Mouse (Mus musculus) urinary bladder, postnatal 36 days (tissue): Measurements from ENCODE around the gene Itga9.

Source experiments
- DNase-seq, 2 experiments: peaks; one replicate each; pipeline ENCODE4 v3.0.0; 2022; ENCODE audit warnings: low spot score in 2 of 2, mixed read lengths in 1 of 2

The Itga9 gene

DNA sequence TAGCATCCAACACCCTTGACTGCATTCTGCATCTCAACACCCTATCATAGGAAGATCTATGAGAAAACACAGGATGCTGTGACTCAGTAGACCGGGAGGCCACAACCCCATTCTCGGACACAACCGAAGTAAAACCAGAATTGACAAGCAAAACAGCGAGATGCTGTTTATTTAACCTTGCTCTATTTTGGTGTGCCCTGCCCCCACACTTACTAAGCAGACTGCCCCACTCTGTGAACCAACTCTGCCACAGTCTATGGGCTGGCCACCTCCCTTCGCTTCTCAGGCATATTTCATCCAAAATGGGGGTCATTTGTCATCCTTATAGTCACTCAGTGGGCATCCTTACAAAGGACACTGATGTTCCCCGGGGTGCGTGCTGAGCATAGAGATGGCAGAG is 160.5 kb downstream of the Itga9 start:
- DNase-seq = no peak

DNA sequence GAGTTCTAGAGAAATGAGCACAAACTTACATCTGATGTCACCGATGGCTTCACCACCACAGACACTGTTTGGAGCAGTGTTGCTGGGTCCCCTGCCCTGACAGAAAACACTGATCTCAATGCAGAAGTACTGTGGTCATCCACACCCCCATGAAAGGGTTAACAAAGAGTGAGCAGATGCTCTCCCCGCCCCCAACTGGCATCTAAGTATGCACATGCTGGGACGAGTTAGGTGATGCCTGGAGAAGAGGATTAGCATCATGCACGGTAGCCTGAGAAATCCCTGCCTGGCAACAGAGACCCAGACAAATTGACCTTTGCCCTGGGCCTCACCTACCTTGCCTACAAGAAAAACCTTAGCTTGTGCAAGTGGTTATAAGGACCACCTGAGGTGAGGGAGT is 162.1 kb downstream of the Itga9 start:
- DNase-seq = no peak

DNA sequence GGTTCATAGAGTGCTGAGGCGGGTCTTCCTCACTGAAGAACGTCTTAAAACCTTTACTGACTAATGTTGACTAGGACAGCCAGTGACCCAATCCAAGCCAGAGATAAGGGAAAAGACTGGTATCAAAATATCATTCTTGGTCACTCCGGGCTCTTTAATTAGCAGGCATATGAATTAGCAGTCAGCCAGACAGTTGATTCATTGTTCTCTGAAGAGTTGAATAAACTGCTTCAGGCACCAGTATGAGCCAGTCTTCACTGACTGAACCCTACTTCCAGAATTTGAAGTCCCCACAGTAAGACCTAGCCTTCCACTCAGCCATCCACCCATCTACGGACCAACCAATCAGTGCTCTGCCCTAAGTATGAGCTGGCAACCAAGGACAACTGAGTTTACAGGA is 163.9 kb downstream of the Itga9 start:
- no peak for DNase-seq

DNA sequence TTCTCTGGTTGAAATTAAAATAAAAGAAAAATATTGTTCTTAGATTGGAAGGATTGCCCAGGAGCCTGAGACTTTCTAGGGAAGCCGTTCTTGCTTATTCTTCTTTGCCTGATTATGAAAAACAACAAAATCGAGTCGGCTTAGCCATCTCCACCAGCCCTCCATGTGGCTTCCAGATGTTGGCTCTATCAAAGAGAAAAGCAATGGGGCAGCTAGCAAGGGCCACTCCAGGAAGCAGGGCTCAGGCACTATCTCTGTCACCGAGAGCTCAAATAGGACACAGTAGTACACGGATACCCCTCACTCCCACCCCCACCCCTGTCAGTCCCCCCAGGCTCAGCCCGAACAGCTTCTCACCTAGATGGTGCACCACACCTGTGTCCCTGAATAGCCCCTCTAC is 168.2 kb downstream of the Itga9 start:
- DNase-seq = no peak

DNA sequence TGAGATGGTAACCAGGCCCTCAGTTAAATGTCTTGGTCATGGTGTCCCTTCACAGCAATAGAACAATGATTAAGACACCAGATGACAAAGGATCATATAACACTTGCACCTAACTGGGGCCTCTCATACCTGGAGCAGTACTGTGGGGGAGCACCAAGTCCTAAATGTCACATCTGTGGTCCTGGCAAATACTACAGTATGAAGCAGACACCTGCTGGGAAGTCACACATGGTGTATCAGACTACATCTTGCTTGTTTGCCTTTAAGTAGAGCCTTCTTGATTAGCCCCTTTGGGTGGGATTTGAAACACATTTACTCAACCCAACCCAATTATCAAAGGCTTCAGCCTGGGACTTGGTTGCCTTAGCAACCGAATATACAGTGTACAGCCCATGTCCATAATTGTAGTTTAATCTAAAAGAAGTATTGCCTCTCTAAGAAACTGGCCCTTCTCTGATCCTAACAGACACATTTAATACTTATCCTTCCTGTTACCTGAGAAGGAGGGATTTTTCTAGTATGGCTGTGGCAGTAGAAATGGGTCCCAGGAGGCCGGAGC is 170.5 kb downstream of the Itga9 start:
- DNase-seq = no peak

DNA sequence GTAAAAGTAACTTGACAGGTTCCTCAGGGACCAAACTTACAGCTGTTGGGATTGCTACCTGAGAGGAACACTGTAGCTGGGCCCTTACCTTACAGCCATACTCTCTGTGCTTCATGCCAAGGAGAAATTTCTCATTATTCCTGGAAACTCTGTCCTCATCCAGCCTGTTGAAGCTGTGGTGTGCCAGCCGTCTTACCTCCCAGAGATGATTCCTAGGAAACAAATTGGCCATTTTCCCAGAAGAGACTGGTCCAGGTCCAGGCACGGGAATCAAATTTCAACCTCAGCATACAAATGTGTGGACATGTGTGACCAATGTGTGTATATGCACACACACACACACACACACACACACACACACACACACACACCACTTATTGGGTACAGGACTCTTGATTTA is 172.1 kb downstream of the Itga9 start:
- DNase-seq = no peak

DNA sequence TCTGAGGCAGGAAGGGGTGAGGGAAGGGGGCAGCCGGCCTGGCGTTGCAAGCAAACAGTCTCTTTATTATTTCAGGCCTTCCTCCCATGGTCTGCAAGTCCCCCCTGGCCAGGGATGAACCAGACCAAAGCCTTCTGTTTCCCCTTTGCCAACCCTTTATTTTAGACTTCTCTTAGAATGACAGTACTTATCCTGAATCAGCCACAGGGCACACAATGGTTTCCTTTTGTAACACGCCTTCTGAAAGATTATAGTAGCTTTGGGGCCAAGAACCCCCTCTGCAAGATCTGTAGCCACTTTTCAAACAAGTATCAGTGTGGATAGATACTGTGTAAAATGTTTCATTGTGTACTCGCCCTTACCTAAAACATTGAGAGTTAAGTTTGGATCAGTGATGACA is 178.1 kb downstream of the Itga9 start:
- no peak for DNase-seq

DNA sequence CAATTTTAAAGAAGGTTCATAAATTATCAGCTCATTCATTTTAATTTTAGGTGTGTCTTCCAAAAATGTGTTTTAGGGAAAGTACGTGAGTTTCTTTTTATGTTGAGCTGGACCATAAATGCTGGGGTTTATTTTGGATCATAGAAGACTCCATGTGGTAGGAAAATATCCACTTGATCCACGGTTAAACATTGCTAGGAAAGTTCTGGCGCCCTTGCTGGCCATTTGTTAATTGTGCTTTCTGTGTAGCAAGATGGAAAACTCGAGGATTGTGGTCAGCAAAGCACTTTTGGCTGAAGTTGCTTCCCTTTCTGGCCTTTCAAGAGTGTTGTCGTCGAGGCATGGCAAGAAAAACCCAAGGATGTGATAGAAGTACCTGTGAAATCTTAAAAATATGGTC is 179.3 kb downstream of the Itga9 start:
- DNase-seq = no peak

DNA sequence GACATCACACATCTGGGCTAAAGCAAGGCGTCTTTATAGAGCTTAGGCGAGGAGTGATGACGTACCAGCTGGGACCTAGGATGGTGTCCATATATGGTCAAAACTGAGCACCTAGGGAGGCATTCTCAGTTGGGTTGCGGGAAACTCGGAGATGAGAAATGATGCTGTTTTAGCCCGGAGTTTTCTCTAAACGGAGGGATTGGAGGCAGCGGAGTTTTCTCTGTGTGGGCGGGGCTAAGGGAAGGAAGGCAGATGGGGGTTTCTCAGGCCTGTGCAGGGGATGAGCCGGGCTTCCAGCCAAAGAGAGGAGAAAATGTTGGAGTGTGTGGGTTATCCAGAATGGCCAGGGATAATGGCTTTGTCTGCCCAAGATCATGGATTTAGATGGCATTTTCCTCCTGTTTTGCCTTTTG is 182.4 kb downstream of the Itga9 start:
- no peak for DNase-seq

DNA sequence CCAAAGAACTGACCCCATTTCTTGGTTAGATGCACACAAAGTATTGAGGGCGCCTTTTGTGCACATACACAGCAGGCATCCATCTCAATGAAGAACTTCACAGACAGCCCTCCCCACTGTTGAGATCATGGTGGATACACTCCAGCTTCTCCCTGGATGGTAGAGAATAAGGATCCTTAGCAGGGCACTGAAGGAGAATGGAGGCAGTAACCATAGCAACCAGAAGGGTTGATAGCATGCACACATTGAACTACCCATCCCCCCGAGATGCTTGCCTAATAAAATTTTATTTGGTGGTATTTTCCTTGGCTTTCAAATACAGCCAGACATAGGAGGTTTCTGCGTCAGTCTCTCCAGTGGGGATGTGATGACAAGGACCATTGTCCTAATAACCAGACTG is 184.7 kb downstream of the Itga9 start:
- DNase-seq = no peak

DNA sequence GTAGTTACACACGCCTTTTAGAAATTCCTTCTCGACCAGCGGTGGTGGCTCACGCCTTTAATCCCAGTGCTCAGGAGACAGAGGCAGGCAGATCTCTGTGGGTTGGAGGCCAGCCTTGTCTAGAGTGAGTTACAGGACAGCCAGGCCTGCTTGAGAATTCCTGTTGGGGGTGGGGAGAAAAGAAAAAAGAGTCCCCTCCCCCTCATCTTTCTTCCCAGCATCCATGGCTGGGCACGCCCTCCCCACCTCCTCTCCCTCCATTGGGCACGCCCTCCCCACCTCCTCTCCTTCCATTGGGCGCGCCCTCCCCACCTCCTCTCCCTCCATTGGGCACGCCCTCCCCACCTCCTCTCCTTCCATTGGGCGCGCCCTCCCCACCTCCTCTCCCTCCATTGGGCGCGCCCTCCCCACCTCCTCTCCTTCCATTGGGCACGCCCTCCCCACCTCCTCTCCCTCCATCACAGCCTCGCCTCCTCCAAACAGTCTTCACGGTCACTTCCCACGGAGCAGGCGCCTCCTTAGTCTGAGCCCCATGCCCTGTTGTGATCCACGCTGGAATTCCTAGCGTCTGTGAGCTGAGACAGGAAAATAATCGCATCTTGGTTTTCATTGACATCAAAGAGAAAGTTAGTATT is 186.8 kb downstream of the Itga9 start:
- DNase-seq = no peak

DNA sequence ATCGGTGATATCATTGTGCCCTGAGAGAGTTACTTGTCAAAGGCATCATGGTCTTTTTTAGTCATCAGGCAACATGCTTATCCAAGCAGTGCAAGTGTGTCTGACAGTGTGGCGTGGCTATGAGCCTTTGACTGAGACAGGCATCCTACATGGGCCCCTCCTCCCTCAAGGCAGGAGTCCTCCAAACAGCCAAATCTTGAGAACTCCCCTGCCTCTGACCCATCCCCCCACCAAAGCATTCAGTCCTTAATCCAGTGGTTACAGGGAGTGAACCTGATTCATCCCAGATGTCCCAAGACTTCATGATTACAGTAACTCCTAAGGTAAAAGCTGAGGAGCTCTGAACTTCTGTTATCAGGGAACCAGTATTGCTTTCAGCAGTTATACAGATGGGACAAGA is 188.2 kb downstream of the Itga9 start:
- no peak for DNase-seq

DNA sequence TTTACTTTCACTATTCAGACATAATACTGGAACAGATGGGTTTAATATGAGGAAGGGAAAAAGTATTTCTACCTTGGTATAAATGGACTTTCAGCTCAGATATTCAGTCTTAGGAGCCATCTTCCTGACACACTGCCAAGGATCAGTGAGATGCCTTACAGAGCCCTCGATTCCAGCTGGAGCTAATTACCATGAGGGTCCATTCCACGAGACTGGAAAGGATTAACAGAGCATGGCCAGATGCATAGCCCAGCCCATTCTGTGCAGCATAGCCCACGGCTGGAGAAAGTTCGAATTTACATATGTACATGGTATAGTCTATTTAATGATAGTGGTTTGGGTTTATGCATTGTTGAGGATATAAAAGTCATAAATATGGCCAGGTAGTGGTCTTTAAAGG is 188.8 kb downstream of the Itga9 start:
- no peak for DNase-seq

DNA sequence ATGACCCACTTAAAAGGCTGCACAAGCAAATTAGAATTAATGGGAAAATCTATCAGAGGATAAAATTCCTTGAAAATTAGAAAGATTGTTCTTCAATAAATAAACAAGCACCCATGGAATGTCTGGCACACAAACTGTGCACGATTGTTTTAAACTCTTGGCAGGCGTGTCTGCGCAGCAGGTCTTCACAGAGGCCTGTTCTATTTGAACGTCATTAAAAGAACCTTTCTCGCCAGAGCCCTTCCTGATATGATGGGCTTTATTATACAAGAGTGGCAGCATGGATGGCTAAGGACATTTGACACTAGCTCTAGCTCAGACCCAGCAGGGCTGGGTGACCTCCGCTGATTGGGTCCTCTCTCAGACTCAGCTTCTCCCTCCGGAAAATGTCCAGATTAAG is 192.6 kb downstream of the Itga9 start:
- DNase-seq = no peak

DNA sequence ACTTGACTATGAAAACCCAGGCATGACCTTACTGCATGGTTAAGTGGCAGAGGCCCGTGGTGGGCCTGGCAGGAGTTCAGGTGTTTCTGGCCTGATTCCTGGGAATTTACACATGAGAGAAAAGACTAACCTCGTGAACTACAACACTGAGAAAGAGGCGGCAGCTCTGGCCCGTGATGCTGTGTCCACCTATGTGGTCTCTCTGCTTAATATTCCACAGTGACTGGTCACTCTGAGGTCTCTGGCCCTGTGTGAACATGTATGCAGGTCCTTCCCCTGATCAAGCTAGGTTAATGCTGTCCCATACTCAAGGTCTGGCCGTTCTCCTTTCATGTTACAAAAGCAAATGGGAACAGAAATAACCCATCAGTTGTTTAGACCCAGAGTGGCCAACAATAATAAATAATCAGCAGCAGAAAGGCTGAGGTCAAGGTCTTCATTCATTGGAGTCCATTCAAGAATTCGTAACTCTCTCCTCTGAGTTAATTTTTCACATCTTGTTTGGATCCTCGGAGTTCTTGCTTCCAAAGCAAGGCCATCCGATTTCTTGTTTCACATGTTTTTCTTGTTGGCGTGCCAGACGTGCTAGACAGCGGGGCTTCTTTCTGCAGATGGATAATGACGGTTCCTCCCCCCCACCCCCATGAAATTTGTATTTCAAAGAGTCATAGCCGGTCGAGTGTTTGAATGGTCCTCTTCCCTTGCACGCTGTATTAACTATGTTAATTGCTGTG is 194.9 kb downstream of the Itga9 start:
- DNase-seq = no peak

DNA sequence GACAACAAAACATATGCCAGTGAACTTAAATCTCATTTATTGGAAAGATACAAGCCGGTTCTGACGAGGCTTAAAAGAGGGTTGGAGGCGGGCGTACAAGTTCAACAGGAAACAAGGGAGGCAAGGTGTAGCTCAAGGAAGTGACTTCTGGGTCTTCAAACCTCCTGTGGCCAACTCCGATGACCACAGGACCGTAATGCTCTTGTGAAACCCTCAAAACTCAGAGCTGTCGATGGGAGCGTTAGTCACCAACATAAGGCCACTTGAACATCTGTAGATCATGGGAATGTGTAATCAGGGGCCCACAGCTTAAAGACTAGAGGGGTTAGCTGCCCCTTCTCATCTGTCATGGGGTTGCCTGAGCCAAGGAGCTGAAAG is 195.4 kb downstream of the Itga9 start:
- DNase-seq = no peak

DNA sequence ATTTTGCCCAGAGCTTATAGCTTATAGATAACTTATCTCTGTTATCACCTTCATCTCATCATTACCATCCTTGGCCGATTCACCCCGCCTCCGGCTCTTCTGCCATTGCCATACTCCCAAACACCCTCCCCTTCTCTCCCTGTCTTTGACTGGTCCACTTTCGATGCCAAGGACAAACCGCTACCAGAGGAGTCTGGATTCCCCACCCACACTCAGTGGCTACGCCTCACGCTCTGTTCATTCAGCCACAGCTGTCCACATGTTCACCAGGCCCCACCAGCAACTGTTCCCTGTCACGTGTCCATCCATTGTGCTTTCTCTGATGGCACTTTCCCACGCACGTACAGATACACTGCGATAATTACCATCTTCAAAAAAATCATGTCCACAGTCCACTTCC is 195.9 kb downstream of the Itga9 start:
- no peak for DNase-seq

DNA sequence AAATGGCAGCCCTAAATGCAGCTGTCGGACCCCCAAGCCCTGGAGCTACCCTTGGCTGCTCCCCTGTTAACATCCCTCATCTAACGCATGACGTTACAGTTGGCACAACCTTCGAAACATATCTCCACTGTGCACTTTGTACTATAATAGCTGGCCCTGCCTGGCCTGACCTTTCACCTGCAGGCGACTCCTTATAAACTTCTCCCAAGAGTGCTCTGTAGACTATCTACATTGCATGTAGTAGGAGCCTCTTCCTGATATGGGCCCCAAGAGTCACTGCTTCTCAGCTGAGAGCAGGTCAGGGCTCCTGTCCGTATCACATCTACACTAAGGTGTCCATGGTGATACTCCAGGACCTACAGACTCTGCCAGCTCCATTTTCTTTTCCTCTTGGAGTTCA is 199.2 kb downstream of the Itga9 start:
- DNase-seq = no peak

DNA sequence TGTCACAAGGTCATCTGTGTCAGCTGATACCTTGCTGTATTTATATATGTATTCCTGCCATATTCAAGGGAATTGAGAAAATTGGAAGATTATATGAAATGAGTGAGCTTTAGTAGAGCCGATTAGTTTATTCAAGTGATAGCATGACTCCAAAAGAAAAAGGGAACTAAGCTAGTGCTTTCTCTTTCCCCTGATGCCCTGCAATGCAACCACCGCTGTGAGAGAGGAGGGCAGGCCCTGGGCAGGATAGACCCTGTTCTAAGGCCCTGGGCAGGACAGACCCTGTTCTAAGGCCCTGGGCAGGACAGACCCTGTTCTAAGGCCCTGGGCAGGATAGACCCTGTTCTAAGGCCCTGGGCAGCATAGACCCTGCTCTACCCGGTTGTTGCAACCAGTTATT is 201.2 kb downstream of the Itga9 start:
- DNase-seq = no peak

DNA sequence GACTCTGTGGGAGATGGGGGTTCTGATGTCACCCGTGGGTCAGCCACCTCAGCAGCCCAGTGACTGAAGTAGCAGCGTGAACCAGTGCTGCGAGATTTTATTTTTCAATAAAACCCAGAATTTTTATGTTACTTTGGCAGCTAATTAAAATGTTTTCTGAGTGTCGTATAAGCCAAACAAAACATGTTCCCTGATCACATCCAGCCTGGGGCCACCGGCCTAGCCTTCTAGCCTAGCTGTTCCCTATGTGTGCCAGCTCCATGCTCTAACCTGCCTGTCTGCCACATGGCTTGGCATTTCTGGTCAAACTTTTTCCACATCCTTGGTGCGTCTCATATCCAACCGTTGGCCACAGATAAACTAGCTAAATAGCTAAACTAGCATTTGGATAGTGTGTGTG is 205.7 kb downstream of the Itga9 start:
- DNase-seq = no peak

DNA sequence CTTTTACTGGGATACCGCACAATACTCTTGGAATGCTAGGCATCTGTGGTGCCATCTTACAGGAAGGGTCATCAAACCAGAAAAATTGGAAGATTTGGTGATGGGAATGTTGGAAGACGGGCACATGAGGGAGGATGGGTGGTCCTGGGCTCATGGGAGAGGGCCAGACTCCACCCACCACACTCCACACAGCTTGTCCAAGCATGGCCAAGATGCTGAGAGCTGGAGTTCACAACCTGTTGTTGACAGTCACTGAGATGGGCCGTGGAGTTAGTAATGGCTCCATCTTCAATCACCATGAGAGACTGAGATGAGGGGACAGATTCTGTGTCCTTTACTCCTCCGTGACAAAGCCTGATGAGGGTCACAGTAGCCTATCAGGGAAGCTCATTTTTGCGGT is 207.0 kb downstream of the Itga9 start:
- no peak for DNase-seq

DNA sequence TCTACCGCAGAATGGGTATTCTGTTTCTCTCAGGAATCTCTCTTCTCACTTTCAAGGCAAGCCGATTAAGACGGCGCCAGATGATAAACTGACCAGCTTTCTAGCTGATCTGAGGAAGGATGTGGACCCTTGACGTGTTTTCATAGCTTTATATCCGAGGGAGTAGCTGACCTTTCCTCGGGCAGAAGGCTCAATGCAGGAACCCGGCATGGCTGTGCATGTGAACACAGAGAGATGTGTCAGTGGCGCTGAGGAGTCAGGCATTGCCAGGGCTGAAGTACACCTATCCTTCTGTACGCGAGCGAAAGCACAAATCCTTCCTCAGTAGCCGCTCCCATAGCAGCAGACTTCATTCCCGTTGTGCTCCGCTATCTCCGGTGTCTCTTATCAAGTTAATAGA is 207.6 kb downstream of the Itga9 start:
- no peak for DNase-seq

DNA sequence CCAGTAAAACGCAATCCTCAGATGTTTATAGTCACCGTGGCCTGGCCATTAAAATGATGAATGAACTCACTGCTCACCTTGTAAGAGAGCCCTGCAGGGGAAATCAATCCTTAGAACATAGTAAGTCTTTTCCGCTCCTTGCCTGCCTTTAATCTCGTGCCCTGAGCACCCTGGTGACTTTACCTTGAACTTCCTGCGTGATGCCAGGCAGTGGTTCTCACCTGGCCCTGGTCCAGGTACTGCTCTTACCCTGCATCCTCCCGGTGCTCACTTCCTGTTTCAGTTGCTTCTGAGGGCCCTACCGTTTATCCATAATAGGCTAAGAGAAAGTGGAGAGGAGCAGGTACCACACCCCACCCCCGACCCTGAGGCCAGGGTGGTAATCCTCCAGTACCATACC is 208.0 kb downstream of the Itga9 start:
- DNase-seq = no peak

DNA sequence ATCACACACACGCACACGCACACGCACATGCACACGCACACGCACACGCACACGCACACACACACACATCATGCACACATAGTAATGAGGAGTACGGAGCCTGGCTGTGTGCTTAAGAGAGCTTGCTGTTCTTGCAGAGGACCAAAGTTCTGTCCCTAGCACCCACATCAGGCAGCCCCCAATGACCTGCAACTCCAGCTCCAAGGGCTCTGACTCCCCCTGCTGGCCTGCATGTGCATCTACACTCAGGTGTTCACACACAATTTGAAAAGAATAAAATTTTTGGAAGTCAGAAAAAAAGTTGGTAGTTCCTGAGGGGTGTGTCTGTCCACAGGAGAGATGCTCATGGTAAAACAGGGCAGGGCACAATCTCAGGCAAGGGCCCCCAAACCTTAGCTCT is 209.1 kb downstream of the Itga9 start:
- DNase-seq = no peak
